Mouse (Mus musculus) erythroblast, embryonic 14.5 days (primary cell): ENCODE measurements at regions not wholly inside any gene's neighbourhood (a gene's known extent, or its start where the extent isn't known, plus 50 kb on each side); places are given as distances from the start of the nearest gene placed in this dataset.

Source experiments
- GATA1 ChIP-seq: IDR thresholded peaks from 2 replicates; pipeline ENCODE4 v1.6.1; 2012; ENCODE audit warnings: low read length, inconsistent platforms, mixed read lengths
- TAL1 ChIP-seq: IDR thresholded peaks from 3 replicates; pipeline ENCODE4 v1.6.1; 2012; ENCODE audit warnings: low read length, inconsistent platforms, mixed read lengths

DNA sequence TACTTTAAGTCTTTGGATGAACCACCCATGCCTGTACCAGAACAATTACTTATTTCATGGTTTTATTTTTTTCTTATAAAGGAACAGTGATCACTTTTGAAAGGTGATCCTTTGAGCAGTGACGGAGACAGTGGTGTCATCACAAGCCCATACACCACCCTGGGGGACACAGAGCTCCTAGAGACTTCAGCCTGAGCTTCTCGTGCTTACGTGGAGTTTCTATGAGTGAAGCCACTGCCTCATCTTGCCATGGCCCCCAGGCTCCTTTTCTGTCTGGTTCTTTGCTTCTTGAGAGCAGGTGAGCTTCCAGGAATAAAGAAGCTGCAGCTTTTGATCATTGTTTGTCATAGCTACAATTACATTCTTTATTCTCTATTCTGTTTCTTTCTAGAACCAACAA lies 116.2 kb upstream of the 2210010C04Rik start:
- no peak for TF ChIP-seq GATA1
- no peak for TF ChIP-seq TAL1
